In the genomic region with DNA sequence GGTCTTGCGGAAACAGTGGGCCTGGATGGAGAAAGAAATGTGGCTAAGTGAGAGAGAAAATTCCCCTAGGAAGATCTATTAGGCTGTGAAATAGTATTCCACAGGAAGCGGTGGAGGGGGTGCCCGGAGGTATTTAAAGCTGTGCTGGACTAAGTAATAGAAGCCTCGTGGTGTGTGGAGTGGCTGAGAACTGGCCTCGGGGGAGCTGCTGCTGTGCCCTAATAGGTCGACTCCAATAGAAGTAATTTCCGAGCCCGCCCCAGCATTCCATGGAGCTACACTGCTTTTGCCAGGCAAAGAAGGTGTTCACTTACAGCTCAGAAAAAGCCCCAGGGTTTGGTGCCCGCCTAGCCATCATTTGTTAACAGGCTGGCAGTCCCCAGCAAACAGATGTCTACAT, we compare ENCODE assay signal across 9 mouse cellular contexts.
DNase-seq lines count a peak whose midpoint lies in the region; ATAC-seq lines count a peak whose summit lies in the region.
"Had no signal": no experiment of that assay in that cellular context is flagged by ENCODE, and none has a peak within 500 bp of the region (broad histone marks: within the 10 kb centered on the region; RNA-seq: fewer than 3 reads in every experiment).

No protein-coding gene starts in this region.

- H3K27ac ChIP-seq in heart, embryonic 10.5 days, result peak overlapping the region; percentile 70
- peak overlapping the region; percentile 25; the same call in 1 of the 2 replicates for H3K27ac ChIP-seq in hindbrain, embryonic 13.5 days
- H3K27ac ChIP-seq in limb, embryonic 10.5 days, result peak overlapping the region; percentile 83

- DNase-seq in heart, embryonic 10.5 days (ENCODE audit: low spot score), result no peak
- no peak for DNase-seq in heart, postnatal 36 days
- DNase-seq in embryo, embryonic 10.5 days (ENCODE audit: low spot score), result peak; percentile 68
- DNase-seq in limb, embryonic 10.5 days (ENCODE audit: low spot score), result peak; percentile 76
- no peak for DNase-seq in cerebellum, adult 11-12 months
- DNase-seq in layer of hippocampus, postnatal 14 days (ENCODE audit: low spot score in 2 of 2), result no peak
- no peak for DNase-seq in frontal cortex, postnatal 36 days (ENCODE audit: low spot score in 2 of 2)
- DNase-seq: heart, adult 11 months had no signal

- no peak overlapping the region for H3K4me2 ChIP-seq in hindbrain, embryonic 13.5 days

- no peak for ATAC-seq in hindbrain, embryonic 13.5 days (ENCODE audit: low FRiP score)

- peaks cover 29% of the 10 kb centered on the region; the same call in 1 of the 2 replicates for H3K4me1 ChIP-seq in heart, embryonic 10.5 days
- peaks cover 18% of the 10 kb centered on the region for H3K4me1 ChIP-seq in hindbrain, embryonic 13.5 days (replicated peaks)
- H3K4me1 ChIP-seq in limb, embryonic 10.5 days, result peaks cover 42% of the 10 kb centered on the region

- H3K27me3 ChIP-seq in heart, embryonic 10.5 days (ENCODE audit: insufficient read depth, poor library complexity, severe bottlenecking), result no peaks in the 10 kb centered on the region
- no peaks in the 10 kb centered on the region for H3K27me3 ChIP-seq in hindbrain, embryonic 13.5 days
- no peaks in the 10 kb centered on the region for H3K27me3 ChIP-seq in limb, embryonic 10.5 days (ENCODE audit: low read depth, poor library complexity, severe bottlenecking)

- 60% methylated on average over 9 of the region's 9 CpGs for WGBS in heart, embryonic 10.5 days
- WGBS in hindbrain, embryonic 13.5 days, result 53% methylated on average over 9 of the region's 9 CpGs
- WGBS in limb, embryonic 10.5 days, result 43% methylated on average over 9 of the region's 9 CpGs

- intact Hi-C loops in heart, postnatal 36 days (cut with DNase I), result no loop called here

- no peaks in the 10 kb centered on the region for H3K36me3 ChIP-seq in heart, embryonic 10.5 days
- no peaks in the 10 kb centered on the region for H3K36me3 ChIP-seq in hindbrain, embryonic 13.5 days
- no peaks in the 10 kb centered on the region for H3K36me3 ChIP-seq in limb, embryonic 10.5 days

- no peak overlapping the region for H3K4me3 ChIP-seq in heart, embryonic 10.5 days
- no peak overlapping the region for H3K4me3 ChIP-seq in hindbrain, embryonic 13.5 days
- no peak overlapping the region for H3K4me3 ChIP-seq in limb, embryonic 10.5 days

- no peaks in the 10 kb centered on the region for H3K9me3 ChIP-seq in heart, embryonic 10.5 days
- H3K9me3 ChIP-seq in hindbrain, embryonic 13.5 days, result no peaks in the 10 kb centered on the region
- no peaks in the 10 kb centered on the region for H3K9me3 ChIP-seq in limb, embryonic 10.5 days (replicated peaks)

- no peak overlapping the region for H3K9ac ChIP-seq in hindbrain, embryonic 13.5 days

Comparison
In these comparisons a context has a peak if more than half of its experiments do, and no peak if none do; other contexts are left out.
1. DNase-seq: peak in embryo, embryonic 10.5 days (single experiment) and limb, embryonic 10.5 days (single experiment); none in heart, embryonic 10.5 days (single experiment), heart, postnatal 36 days (0 of 2), cerebellum, adult 11-12 months (single experiment), layer of hippocampus, postnatal 14 days (0 of 2) and frontal cortex, postnatal 36 days (0 of 2).
2. H3K27ac ChIP-seq: peak in every context shown above with its lines; median percentile 83 in limb, embryonic 10.5 days; 70 in heart, embryonic 10.5 days; 25 in hindbrain, embryonic 13.5 days.